22 mouse cellular contexts compared by ENCODE assay signal in the genomic region with DNA sequence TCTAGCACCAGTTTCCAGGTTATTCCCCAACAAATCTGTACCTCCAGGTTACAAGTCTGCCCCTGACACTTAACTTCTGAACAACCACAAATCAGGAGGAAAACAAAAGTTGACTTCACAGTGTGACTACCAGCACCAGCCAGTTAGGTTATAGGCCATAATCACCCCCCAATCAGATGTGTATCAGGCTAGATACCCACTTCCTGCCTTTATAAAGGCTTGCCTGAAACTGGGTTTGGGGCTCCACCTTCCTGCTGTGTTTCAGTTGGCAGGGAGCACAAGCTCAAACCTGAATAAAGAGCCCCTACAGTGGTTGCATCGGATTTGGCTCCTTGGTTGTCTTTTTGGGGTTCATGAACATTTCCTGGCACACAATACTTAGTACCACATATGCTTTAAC. TPM values are rescaled to one million over a fixed set of nuclear protein-coding genes. Genes with fewer than 3 reads are reported as not detected.
DNase-seq lines count a peak whose midpoint lies in the region; ATAC-seq and TF ChIP-seq lines count a peak whose summit lies in the region.
"Had no signal": no experiment of that assay in that cellular context is flagged by ENCODE, and none has a peak within 500 bp of the region (broad histone marks: within the 10 kb centered on the region; RNA-seq: fewer than 3 reads in every experiment).

No protein-coding gene starts in this region.

- H3K4me1 ChIP-seq in E14TG2a.4 (replicated peaks; ENCODE audit: low read depth, low read length): peaks cover 3% of the 10 kb centered on the region; the same call in 1 of the 2 replicates
- no peaks in the 10 kb centered on the region for H3K4me1 ChIP-seq in forebrain, embryonic 11.5 days (replicated peaks; ENCODE audit: control insufficient read depth, insufficient read depth, low read length)
- H3K4me1 ChIP-seq in heart, embryonic 12.5 days (replicated peaks): no peaks in the 10 kb centered on the region
- H3K4me1 ChIP-seq: forebrain, embryonic 12.5 days; heart, embryonic 13.5 days; hindbrain, embryonic 12.5 days; neural tube, embryonic 13.5 days had no signal

- H3K27ac ChIP-seq in forebrain, embryonic 11.5 days (ENCODE audit: low read depth, low read length): no peak overlapping the region
- H3K27ac ChIP-seq in heart, embryonic 12.5 days (ENCODE audit: poor library complexity, severe bottlenecking): no peak overlapping the region
- H3K27ac ChIP-seq: forebrain, embryonic 12.5 days; heart, embryonic 13.5 days; hindbrain, embryonic 12.5 days; neural tube, embryonic 13.5 days had no signal

- TF ChIP-seq CTCF in E14TG2a.4 (conservative IDR thresholded peaks at IDR 0.05; ENCODE audit: low read length): no peak

- no peaks in the 10 kb centered on the region for H3K36me3 ChIP-seq in E14TG2a.4 (ENCODE audit: insufficient read depth, low read length)
- no peaks in the 10 kb centered on the region for H3K36me3 ChIP-seq in forebrain, embryonic 11.5 days (ENCODE audit: control insufficient read depth, insufficient read depth, low read length)
- H3K36me3 ChIP-seq in heart, embryonic 12.5 days: no peaks in the 10 kb centered on the region
- H3K36me3 ChIP-seq: forebrain, embryonic 12.5 days; heart, embryonic 13.5 days; hindbrain, embryonic 12.5 days; neural tube, embryonic 13.5 days had no signal

- peak; percentile 66 for DNase-seq in CD4-positive helper T cell, adult 2 months (ENCODE audit: low read depth, low spot score)
- peak; percentile 27 for DNase-seq in thymus, postnatal 14 days
- DNase-seq in urinary bladder, postnatal 14 days (ENCODE audit: low spot score): no peak
- DNase-seq in forebrain, embryonic 11.5 days (ENCODE audit: low spot score): no peak
- DNase-seq: adrenal gland, postnatal 10 days; cerebellum, postnatal 10 days; gastrocnemius, postnatal 25 days; heart, adult 18-20 months; heart, postnatal 14 days; kidney, postnatal 25 days; layer of hippocampus, postnatal 36 days; lung, postnatal 4 days; retina, postnatal 1 day; right cerebral cortex, postnatal 25 days; spleen, adult 18-20 months had no signal

- 60% methylated on average over 1 of the region's 1 CpGs for WGBS in forebrain, embryonic 11.5 days
- WGBS in heart, embryonic 12.5 days: 64% methylated on average over 1 of the region's 1 CpGs

- H3K9me3 ChIP-seq in E14TG2a.4 (ENCODE audit: low read length): no peaks in the 10 kb centered on the region
- no peaks in the 10 kb centered on the region for H3K9me3 ChIP-seq in forebrain, embryonic 11.5 days (ENCODE audit: control insufficient read depth, low read length)
- no peaks in the 10 kb centered on the region for H3K9me3 ChIP-seq in heart, embryonic 12.5 days (replicated peaks)
- H3K9me3 ChIP-seq: forebrain, embryonic 12.5 days; heart, embryonic 13.5 days; hindbrain, embryonic 12.5 days; neural tube, embryonic 13.5 days had no signal

- H3K4me3 ChIP-seq in E14TG2a.4 (replicated peaks; ENCODE audit: low read length): peak overlapping the region; percentile 68
- no peak overlapping the region for H3K4me3 ChIP-seq in forebrain, embryonic 11.5 days (ENCODE audit: low read depth, low read length)
- H3K4me3 ChIP-seq in heart, embryonic 12.5 days: no peak overlapping the region
- H3K4me3 ChIP-seq: forebrain, embryonic 12.5 days; heart, embryonic 13.5 days; hindbrain, embryonic 12.5 days; neural tube, embryonic 13.5 days had no signal

- H3K4me2 ChIP-seq in forebrain, embryonic 11.5 days (ENCODE audit: low read depth, low read length, severe bottlenecking): no peak overlapping the region
- H3K4me2 ChIP-seq in heart, embryonic 12.5 days: no peak overlapping the region
- H3K4me2 ChIP-seq: forebrain, embryonic 12.5 days; heart, embryonic 13.5 days; hindbrain, embryonic 12.5 days; neural tube, embryonic 13.5 days had no signal

- peak; percentile 96 for ATAC-seq in activated CD4-positive, CD25-positive, alpha-beta regulatory T cell, adult 4 months
- ATAC-seq in forebrain, embryonic 11.5 days (replicated peaks; ENCODE audit: low FRiP score): no peak
- no peak for ATAC-seq in heart, embryonic 12.5 days (ENCODE audit: insufficient number of reproducible peaks, low FRiP score)

- no peak overlapping the region for H3K9ac ChIP-seq in forebrain, embryonic 11.5 days (ENCODE audit: low read length)
- H3K9ac ChIP-seq in heart, embryonic 12.5 days: no peak overlapping the region
- H3K9ac ChIP-seq: forebrain, embryonic 12.5 days; heart, embryonic 13.5 days; hindbrain, embryonic 12.5 days; neural tube, embryonic 13.5 days had no signal

- H3K27me3 ChIP-seq in E14TG2a.4 (ENCODE audit: insufficient read depth, low read length): no peaks in the 10 kb centered on the region
- no peaks in the 10 kb centered on the region for H3K27me3 ChIP-seq in forebrain, embryonic 11.5 days (ENCODE audit: control insufficient read depth, insufficient read depth, low read length)
- no peaks in the 10 kb centered on the region for H3K27me3 ChIP-seq in heart, embryonic 12.5 days (replicated peaks)
- H3K27me3 ChIP-seq: forebrain, embryonic 12.5 days; heart, embryonic 13.5 days; hindbrain, embryonic 12.5 days; neural tube, embryonic 13.5 days had no signal

RNA-seq across cellular contexts. Expression of a gene that starts 37.3 kb away (rescaled TPM):
- 100 to 1,000 TPM; 196 to 222 TPM for polyA plus RNA-seq in activated CD4-positive, CD25-positive, alpha-beta regulatory T cell, adult 4 months (2017; shearing (Covaris generic))
- 14.7 and 18.5 TPM in 2 replicates for polyA plus RNA-seq in forebrain, embryonic 11.5 days (2014; fragmentation: Nextera tagmentation; extraction: Ambion mirVana)
- polyA plus RNA-seq in heart, embryonic 12.5 days (2016; fragmentation: Nextera tagmentation; extraction: Ambion mirVana): 63.5 and 64.5 TPM in 2 replicates

Comparison
In these comparisons a context has a peak if more than half of its experiments do, and no peak if none do; other contexts are left out.
1. DNase-seq: peak in CD4-positive helper T cell, adult 2 months (single experiment) and thymus, postnatal 14 days (single experiment); none in urinary bladder, postnatal 14 days (single experiment) and forebrain, embryonic 11.5 days (single experiment).